Mouse (Mus musculus): ENCODE data around the gene Gemin8. TPM values are rescaled to one million over a fixed set of nuclear protein-coding genes. Genes with fewer than 3 reads are reported as not detected.

The Gemin8 gene
- polyA plus RNA-seq, 1 experiment: 4.6 TPM

GRCm38 (mm10) chrX:166230515-166231267 lies 60.4 kb downstream of the Gemin8 start:
- DNase-seq (ENCODE audit: low read depth): no peak

- no peak for DNase-seq (ENCODE audit: low read depth)
Measured at GRCm38 (mm10) chrX:166236131-166236530, 65.9 kb downstream of the Gemin8 start.

- DNase-seq (ENCODE audit: low read depth): no peak
Measured at GRCm38 (mm10) chrX:166238831-166239460, 68.7 kb downstream of the Gemin8 start, which contains the start of gene Gpm6b. Gene Gpm6b, plus strand, starts transcription at chrX:166238911.

- no peak for DNase-seq (ENCODE audit: low read depth)
Measured at GRCm38 (mm10) chrX:166239520-166239919, 69.3 kb downstream of the Gemin8 start.

Other genes with a start within 250 kb of the Gemin8 start
- gene Gpm6b, start 68.5 kb downstream of the Gemin8 start, polyA plus RNA-seq (2012; rRNA removed): 8.9 and 10.0 TPM in 2 replicates